8 mouse cellular contexts compared by ENCODE assay signal in genomic region chr7:114117444-114117905, GRCm38 (mm10). TPM values are rescaled to one million over a fixed set of nuclear protein-coding genes. Genes with fewer than 3 reads are reported as not detected.
A peak's percentile ranks its signal among the peaks of the same experiment; 100 is the strongest.
DNase-seq lines count a peak whose midpoint lies in the region; ATAC-seq and TF ChIP-seq lines count a peak whose summit lies in the region.

TSS of gene Rras2 (minus strand) at chr7:114117781.

- TF ChIP-seq EP300 in ES-Bruce4 (IDR thresholded peaks at IDR 0.05; ENCODE audit: insufficient read depth, low read depth, low read length), result no peak

- peak; percentile 84 for TF ChIP-seq POLR2A in ES-Bruce4 (IDR thresholded peaks at IDR 0.05; ENCODE audit: insufficient read depth, low read length)

- peak; percentile 82 for DNase-seq in cerebellum, adult 8-10 months
- peak; percentile 81 to 83 for DNase-seq in frontal cortex, postnatal 10 days (ENCODE audit: low spot score in 2 of 2)
- peak; percentile 94 for DNase-seq in hindbrain, embryonic 11.5 days (ENCODE audit: low spot score)
- DNase-seq in layer of hippocampus, adult 9-11 months, result peak; percentile 86
- DNase-seq in ovary, postnatal 14 days (ENCODE audit: low spot score), result peak; percentile 81
- DNase-seq in thymus, postnatal 10 days (ENCODE audit: low spot score in 2 of 2), result peak; percentile 80 to 86

- H3K4me3 ChIP-seq in ES-Bruce4 (ENCODE audit: low read depth, low read length), result peak within 1 kb of the TSS; percentile 100
- H3K4me3 ChIP-seq in hindbrain, embryonic 11.5 days (ENCODE audit: low read depth, low read length), result peak within 1 kb of the TSS; percentile 78
- peak within 1 kb of the TSS; percentile 88 for H3K4me3 ChIP-seq in lung, embryonic 16.5 days (ENCODE audit: low read length)

- H3K9me3 ChIP-seq in ES-Bruce4 (replicated peaks; ENCODE audit: control insufficient read depth, insufficient read depth, low read length, poor library complexity, severe bottlenecking), result no peaks in the 10 kb centered on the region
- H3K9me3 ChIP-seq in hindbrain, embryonic 11.5 days (ENCODE audit: control insufficient read depth, low read length), result no peaks in the 10 kb centered on the region
- H3K9me3 ChIP-seq in lung, embryonic 16.5 days (ENCODE audit: control insufficient read depth, low read length), result no peaks in the 10 kb centered on the region

- peak within 1 kb of the TSS; percentile 97 for H3K9ac ChIP-seq in ES-Bruce4 (ENCODE audit: low read depth, poor library complexity, severe bottlenecking)
- H3K9ac ChIP-seq in hindbrain, embryonic 11.5 days (ENCODE audit: low read depth, low read length), result peak within 1 kb of the TSS; percentile 80
- H3K9ac ChIP-seq in lung, embryonic 16.5 days (ENCODE audit: low read length), result peak within 1 kb of the TSS; percentile 88

- ATAC-seq in hindbrain, embryonic 11.5 days (ENCODE audit: low FRiP score), result peak; percentile 99
- peak; percentile 99 for ATAC-seq in lung, embryonic 16.5 days (ENCODE audit: low read depth)

- H3K36me3 ChIP-seq in ES-Bruce4 (ENCODE audit: control insufficient read depth, insufficient read depth, low read length, poor library complexity, severe bottlenecking), result no peaks in the 10 kb centered on the region
- H3K36me3 ChIP-seq in hindbrain, embryonic 11.5 days (ENCODE audit: control insufficient read depth, insufficient read depth, low read length), result no peaks in the 10 kb centered on the region
- no peaks in the 10 kb centered on the region; the same call in 1 of the 2 replicates for H3K36me3 ChIP-seq in lung, embryonic 16.5 days (ENCODE audit: control insufficient read depth, insufficient read depth, low read length)

- peak within 1 kb of the TSS; percentile 72 for H3K4me2 ChIP-seq in hindbrain, embryonic 11.5 days (replicated peaks; ENCODE audit: low read depth, low read length)
- H3K4me2 ChIP-seq in lung, embryonic 16.5 days (ENCODE audit: low read depth, low read length), result peak within 1 kb of the TSS; percentile 83

- no peaks in the 10 kb centered on the region for H3K27me3 ChIP-seq in ES-Bruce4 (ENCODE audit: control insufficient read depth, insufficient read depth, low read length, poor library complexity, severe bottlenecking)
- H3K27me3 ChIP-seq in hindbrain, embryonic 11.5 days (ENCODE audit: control insufficient read depth, insufficient read depth, low read length), result no peaks in the 10 kb centered on the region
- no peaks in the 10 kb centered on the region for H3K27me3 ChIP-seq in lung, embryonic 16.5 days (ENCODE audit: control insufficient read depth, insufficient read depth, low read depth, low read length)

- no peaks in the 10 kb centered on the region for H3K4me1 ChIP-seq in ES-Bruce4 (ENCODE audit: control insufficient read depth, insufficient read depth, low read length)
- H3K4me1 ChIP-seq in hindbrain, embryonic 11.5 days (replicated peaks; ENCODE audit: control insufficient read depth, insufficient read depth, low read length), result no peaks in the 10 kb centered on the region
- H3K4me1 ChIP-seq in lung, embryonic 16.5 days (replicated peaks; ENCODE audit: control insufficient read depth, insufficient read depth, low read length), result peaks cover 13% of the 10 kb centered on the region; the same call in 1 of the 2 replicates

- TF ChIP-seq CTCF in ES-Bruce4 (IDR thresholded peaks at IDR 0.05; ENCODE audit: low read depth, low read length), result no peak

- H3K27ac ChIP-seq in ES-Bruce4 (ENCODE audit: insufficient read depth, low read length), result 0 out of 2 replicates have a peak within 1 kb of the TSS, but pooled peaks have one; percentile 52
- H3K27ac ChIP-seq in hindbrain, embryonic 11.5 days (ENCODE audit: low read depth, low read length), result peak within 1 kb of the TSS; percentile 93
- H3K27ac ChIP-seq in lung, embryonic 16.5 days (ENCODE audit: low read length), result peak within 1 kb of the TSS; percentile 95

- under 1% methylated on average over 53 of the region's 55 CpGs for WGBS in hindbrain, embryonic 11.5 days
- WGBS in lung, embryonic 16.5 days, result under 1% methylated on average over 55 of the region's 55 CpGs

RNA-seq across cellular contexts. Expression of gene Rras2, which starts in this region (rescaled TPM):
- 114 and 119 TPM in 2 replicates for polyA plus RNA-seq in ES-Bruce4 (2011; ENCODE audit: insufficient read depth, insufficient read length, low read depth, missing spikeins)
- polyA plus RNA-seq in hindbrain, embryonic 11.5 days (2014; fragmentation: Nextera tagmentation; extraction: Ambion mirVana), result 24.3 and 26.7 TPM in 2 replicates
- 40.1 and 45.1 TPM in 2 replicates for polyA plus RNA-seq in lung, embryonic 16.5 days (2015; fragmentation: Nextera tagmentation; extraction: Ambion mirVana)

Comparison
In these comparisons a context has a peak if more than half of its experiments do, and no peak if none do; other contexts are left out.
1. Peak in every context shown above with its lines: DNase-seq, ATAC-seq, H3K4me3 ChIP-seq and H3K27ac ChIP-seq.